Mouse (Mus musculus) natural killer cell, adult 2 months (primary cell): Measurements from ENCODE around the gene Homez.

Experiments
- DNase-seq, 2 experiments: peaks; one replicate each; pipeline ENCODE4 v3.0.0; 2022; ENCODE audit warnings: low spot score in 2 of 2

The Homez gene

DNA sequence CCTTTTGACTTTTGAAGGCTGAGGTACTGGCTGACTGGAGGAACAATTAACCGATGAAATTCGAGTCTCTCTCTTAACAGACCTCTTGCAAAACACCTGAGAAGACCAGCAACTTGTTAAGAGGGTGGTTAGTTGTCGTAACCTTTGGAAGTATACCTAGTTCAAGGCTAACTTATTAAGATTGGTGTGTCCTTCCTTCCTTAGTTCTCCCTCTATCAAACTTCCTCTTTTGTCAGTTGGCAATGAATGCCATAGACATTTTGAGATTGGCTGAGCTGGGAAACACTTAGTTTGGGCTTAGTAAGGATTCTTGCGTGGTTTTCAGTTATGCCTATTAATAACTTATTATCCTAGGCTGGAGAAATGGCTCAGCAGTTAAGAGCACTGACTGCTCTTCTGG is 2.7 kb downstream of the Homez start:
- DNase-seq, result no peak

DNA sequence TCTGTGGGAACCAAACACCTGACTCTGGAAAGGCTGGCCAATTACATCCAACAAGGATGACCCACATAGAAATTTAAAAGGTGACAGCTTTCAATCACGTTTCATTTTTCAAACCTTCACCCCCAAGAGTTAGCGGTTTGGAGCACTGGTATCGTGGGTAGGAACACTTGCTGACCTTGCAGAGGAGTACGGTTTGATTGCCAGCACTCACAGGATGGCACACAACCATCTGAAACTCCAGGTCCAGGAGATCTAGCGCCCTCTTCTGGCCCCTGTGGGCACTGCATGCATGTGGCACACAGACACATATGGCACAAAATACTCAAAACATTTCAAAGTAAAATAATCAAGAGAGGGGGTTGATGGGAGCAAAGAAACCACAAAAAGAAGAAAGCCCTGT is 3.8 kb downstream of the Homez start:
- DNase-seq, result peak; percentile 45 to 59

DNA sequence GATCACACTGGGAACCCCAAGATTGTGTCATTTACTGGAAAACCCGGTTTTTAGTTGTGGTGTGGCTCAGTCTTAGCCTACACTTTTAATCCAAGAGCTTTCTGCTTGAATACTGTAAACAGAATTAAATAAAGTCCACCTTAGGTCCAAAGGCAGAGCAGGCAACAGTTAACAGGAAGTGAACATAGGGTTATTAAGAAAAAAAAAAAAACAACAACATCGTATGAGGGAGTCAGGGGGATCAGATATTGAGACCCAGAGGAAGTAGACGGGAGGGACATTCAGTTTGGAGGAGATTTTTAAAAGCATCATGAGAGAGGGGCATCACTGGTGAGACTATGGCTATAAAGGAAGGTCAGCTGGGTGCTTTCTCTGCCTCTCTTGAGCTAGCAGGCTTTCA is 4.5 kb downstream of the Homez start:
- DNase-seq, result no peak

DNA sequence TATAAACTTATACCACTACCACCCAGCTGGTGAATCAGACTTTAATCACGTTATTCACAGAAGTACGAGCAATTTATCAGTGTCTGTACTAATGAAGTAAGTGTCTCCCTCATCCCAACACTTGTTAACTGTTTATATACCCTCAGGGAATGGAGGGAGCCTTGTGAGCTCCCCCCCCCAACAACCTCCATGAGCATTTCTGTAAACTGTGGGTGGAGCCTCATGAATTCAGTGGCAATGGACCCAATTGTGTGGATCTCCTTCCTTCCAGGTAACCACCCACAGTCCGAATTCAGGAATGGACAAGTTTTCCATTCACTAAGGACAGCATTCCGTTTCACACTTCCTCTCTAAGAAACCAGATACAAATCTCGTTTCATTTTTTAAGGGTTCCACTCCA is 5.1 kb downstream of the Homez start:
- DNase-seq, result no peak

DNA sequence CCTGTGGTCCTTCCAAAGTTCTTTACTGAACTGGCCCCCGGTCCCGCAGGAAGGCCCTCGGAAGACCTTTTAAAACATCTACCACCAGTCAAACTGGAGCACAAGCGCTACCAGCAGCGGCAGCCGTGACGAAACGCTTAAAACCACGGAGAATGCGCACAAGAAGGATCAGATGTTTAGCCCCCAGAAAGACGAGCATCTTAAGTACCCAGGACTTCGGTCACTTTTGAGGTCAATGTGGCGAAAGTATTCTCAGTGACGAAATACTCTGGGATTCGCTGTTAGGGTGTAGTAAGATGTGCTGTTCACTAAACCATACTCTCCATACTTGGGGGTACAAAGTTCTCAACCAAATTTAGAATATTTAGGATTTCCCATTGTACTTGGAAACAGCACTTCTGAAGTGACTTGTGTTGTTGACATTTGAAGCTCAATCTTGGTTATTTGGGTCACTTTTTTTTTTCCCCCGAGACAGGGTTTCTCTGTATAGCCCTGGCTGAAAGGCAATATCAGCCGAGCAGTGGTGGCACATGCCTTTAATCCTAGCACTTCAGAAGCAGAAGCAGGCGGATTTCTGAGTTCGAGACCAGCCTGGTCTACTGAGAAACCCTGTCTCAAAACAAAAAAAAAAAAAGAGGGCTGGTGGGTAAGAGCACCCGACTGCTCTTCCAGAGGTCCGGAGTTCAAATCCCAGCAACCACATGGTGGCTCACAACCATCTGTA is 6.3 kb downstream of the Homez start:
- DNase-seq, result peak in 1 of 2 experiments; percentile 32

DNA sequence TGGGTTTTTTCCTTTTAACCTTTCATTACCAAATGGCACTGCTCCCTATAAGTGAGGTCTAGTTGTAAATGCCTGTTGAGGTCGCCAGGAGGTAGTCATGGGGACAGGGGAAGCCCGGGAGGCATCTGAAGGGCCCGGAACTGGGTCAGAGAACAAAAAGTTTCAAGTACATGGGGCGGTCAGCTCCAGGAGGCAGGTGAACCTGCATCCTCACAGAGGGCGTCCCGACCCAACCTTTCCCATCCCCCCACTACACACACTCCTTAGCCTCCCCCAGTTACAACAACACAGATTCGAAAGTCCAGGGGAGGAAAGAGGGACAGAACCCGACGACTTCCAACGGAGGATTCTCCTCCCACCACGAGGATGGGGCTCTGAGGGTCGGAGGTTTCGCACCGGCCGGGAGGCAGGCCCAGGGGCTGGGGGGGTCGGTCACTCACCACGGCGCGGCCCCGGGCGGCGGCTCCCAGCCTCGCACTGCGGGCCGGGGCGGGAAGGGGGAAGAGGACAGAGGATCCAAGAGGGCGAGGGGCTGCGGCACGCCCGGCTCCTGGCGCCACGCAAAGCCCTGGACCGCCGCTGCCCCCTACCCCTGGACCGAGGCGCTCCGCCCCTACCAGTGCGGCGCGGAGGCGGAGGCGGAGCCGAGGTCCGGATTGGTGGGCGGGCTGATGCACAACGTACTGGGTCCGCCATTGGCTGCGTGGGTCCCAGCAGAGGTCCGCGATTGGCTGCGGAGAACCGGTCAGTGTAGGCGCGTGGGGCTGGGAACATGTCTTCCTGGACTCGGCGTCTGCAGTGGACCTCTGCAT is 7.1 kb downstream of the Homez start:
- peak; percentile 81 to 82 for DNase-seq

DNA sequence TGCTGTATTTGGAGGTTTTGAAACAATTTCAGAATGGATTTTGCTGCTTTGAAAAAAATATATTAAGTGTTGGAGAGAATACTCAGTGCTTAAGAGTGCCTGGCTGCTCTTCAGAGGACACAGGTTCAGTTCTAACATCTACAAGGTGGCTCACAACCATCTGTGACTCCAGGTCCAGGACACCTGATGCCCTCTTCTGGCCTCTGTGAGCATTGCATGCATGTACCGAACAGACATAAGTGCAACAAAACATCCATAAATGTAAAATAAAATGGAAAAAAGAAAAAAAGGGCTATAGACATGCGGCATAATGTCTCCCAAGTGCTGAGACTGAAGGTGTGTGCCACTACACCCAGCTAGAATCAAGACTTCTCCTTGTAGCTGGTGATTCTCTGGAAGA is 10.2 kb downstream of the Homez start:
- peak; percentile 36 to 53 for DNase-seq

DNA sequence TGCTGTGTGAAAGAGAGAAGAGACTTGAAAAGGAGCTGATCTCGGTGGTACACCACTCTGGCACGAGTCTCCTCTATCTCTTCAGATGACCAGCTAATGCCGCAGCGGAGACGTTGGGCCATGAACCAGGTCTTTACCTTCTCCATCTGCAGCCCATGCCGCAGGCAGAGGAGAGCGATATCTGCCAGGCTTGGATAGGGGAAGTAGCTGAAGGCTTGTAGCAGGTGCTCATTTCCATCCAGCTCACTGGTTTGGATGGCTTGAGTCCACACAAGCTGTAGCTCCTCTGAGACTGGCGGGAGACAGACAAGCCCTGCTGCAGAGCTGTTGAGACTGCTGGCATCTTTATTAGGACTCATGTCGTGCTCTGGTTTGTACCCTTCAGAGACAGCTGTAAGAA is 12.9 kb downstream of the Homez start:
- DNase-seq, result no peak

DNA sequence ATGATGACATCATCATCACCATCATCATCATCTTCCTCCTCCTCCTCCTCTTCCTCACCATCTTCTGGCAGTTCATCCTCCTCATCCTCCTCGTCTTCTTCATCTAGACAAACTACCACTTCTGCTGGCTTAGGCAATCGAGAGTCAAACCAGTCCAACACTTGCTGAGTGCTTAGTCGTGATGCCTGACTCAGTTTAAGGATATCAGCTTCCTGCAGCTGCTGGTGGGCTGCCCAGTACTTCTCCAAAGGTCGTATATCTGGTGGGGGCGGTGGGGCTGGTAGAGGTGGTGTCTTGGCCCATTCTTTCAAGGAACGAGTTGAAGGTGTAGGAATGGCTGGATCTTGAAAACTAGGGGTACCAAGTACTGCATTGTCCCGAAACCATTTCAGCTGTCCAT is 14.1 kb downstream of the Homez start:
- DNase-seq, result no peak

DNA sequence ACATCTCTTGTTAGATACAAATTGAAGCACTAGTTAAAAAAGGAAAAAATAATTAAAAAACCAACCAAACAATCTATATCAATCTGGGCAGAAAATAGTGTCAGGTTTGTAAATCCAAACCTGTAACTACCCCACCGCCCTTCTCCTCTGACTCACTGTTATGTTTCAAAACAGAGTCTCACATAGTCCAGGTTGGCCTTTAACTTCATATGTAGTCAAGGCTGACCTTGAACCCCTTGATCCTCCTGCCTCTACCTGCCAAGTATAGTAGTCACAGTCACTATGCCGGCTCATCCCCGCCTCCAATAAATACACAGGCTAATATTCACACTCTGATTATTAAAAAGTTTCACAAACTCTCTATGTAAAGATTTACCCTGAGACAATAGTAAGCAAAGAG is 15.0 kb downstream of the Homez start:
- DNase-seq, result no peak

DNA sequence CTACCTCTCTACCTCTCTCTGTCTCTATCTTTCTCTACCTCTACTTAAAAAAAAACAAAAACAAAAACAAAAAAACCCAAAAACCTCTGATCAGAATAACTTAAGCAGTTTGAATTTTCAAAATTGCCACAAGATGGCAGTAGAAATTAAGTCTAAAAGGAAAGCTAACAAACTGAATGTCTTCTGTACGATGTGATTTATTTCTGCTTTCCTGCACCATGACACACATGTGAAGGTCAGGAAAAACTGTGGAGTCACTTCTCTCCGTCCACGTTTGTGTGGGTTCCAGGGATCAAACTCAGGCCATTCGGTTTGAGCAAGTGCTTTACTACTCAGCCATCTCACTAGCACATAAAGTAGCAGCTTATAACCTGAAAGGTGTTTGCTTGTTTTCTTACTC is 27.3 kb downstream of the Homez start:
- DNase-seq, result no peak

DNA sequence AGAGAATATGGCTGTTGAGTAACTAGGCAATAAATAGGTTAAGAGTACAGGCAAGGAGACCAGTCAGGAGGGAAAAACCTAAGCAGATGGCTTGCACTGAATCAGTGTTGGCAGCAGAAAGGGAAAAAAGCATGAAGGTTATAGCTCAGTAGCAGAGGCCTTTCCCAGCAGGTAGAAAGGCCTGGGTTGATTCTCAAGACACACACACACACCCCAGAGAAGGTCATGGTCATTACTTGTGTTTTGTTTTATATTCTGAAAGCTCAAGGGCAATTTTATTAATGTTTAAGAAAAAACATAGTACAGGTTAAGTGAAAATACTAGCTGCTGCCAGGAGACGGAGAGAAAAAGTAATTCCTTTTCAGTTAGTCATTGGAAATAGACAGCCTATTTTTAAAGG is 47.0 kb downstream of the Homez start:
- DNase-seq, result no peak

DNA sequence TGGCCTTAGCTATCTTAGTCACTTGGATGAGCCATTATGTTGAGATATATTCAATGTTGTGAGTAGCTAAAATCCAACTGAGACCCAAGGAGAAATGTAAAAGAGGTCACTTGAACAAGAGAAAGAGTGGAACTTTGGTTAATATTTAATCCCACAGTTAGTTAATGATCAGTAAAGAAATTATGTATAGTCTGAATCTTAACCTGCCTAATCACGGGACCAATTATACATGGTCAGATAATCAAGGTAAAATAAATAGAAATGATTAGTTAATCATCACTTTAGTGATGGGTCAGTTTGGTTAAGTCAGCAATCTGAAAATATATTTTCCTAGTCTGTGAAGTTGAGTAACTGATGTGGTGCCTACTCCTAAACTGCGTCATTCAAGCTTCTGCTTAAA is 48.5 kb downstream of the Homez start:
- no peak for DNase-seq

DNA sequence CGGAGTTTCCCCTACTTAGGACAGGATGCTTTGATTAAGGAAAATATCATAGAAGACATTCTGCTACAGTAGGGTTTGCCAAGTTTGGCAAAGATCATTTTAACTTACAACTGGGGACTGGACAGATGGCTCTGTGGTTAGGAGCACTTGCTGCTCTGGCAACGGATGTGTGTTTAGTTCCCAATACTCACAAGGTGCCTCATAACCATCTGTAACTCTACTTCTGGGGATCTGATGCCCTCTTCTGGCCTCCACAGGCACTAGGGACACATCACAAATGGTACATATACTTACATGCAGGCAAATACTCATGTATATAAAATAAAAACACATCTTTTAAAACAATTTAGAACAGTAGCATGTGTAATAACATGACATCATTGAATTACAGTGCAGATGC is 53.0 kb downstream of the Homez start:
- DNase-seq, result no peak

DNA sequence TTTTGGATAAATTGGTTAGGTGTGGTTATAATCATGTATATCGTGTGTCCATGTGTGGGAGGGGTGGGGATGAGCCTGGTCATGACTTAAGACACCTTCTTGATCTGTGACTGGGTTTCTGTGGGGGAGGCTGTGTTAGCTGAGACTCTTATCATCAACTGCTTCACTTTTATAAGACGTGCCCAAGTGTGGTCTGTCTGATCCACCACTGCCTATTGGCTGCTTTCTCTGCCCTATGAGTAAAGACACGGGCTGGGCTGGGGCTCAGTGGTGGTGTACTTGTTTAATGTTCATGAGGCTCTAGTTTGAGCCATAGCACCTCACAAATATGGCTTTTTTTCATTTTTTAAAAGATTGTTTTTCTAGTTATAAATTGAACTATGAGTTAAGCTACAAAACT is 55.0 kb downstream of the Homez start:
- DNase-seq, result no peak

DNA sequence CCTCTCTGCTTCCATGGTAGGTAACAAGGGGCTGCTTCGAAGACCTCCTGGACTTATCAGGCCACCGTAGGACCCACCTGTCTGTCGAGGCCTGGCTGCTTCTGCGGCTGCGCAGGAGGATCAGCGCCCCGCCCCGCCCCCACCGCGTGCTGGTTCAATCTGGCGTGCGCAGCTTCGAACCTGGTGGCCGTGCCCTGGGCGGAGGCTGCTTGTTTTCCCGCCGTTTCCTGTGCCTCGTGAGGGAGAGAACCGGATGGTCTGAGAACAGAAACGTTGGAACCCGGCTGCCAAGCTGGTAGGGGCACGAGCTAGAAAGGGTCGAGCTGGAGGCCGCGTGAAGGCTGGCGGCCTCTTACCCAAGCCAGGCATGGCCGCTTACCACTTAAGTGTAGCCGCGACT is 56.8 kb downstream of the Homez start, which contains the start of gene Rnf212b:
Rnf212b (plus strand) TSS at position 151 of the 400 bp plus-strand sequence.
- DNase-seq, result no peak

DNA sequence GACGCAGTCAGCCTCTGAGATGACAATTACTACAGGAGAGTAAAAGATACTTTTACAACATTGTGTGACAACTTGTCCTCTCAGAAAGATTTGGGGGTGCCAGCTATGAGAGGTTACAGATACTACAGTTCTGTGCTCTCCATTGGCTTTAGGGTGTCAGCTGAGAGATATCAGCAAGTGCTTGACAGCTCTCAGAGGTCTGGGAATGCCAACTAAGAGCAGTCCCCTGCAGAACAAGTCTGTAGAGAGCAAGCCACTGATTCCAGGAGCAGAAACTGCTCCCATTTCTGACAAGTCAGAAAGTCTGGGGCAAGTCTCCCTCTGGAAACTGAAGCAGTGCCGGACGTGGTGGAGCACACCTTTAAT is 61.1 kb downstream of the Homez start:
- DNase-seq, result no peak

DNA sequence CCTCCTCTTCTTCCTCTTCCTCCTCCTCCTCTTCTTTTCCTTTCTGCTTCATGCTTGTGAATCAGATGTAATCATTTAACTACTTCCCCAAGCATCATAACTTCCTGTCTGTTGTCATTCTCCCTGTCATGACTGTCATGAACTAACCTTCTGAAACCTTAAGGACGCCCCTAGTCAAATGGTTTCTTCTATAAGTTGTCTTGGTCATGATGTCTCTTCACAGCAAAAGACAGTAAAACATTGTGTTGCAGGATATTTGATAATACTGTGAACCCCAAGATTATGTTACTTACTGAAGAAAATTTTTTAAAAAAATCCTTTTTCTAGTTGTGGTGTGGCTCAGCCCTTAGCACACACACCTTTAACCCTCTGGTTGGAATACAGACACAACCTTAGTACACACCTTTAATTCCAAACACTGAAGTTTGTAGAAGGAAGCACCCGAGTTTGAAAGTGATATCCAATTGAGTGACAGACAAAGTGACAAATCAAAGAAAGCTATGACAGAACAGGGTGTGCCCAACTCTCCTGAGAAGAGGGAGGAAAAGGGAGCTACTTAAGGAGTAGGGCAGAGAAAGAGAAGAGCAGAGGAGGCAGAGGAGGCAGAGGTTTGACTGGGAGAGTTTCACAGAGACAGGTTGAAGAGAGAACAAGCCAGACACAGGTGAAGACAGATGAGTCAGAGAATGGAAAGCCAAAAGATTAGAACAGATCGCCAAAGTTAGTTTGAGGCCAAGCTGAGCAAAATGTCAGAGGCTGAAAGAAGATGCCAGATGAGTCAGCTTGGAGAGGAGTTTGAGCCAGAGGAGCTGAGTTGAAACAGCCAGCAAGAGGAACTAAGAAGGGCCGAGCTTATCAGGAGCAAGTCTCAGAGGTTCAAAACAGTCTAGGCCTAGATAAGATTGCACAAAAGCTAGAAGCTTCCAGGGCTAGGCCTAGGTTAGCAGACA is 61.8 kb downstream of the Homez start:
- no peak for DNase-seq

DNA sequence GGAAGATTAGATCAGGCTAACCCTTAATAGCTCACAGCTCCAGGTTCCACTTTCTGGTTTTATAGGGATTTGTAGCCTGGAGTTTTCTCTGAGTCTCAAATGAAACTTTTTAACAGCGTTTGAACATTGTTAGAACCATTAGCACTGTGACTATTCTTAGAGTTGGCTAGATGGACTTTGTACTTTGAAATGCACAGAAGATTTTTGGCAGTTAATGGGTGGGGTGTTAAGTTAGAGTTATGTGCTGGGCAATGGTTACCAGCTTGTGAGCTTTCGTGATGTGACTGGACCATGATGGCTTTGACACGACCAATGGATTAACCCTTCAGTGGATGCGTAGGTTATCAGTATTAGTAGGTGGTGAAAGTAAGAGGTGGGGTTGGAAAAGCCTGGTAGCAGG is 64.6 kb downstream of the Homez start:
- no peak for DNase-seq
